Mouse (Mus musculus) left cerebral cortex, postnatal 36 days (tissue): ENCODE measurements around the gene Coro1c. TPM values are rescaled to one million over a fixed set of nuclear protein-coding genes. Genes with fewer than 3 reads are reported as not detected.

ENCODE experiments used
- DNase-seq, 2 experiments: peaks; one replicate each; pipeline ENCODE4 v3.0.0; 2021 to 2022; ENCODE audit warnings: low spot score in 2 of 2, mixed read lengths in 1 of 2
- intact Hi-C: fragments of 180-260 bp; cut with DNase I; formaldehyde crosslinking; loops from one replicate; pipeline ENCODE4 v1.15.1; 2025
- total RNA-seq, 2 experiments: library from RNA; stranded (reverse); gene quantifications; 2 replicates each; pipeline ENCODE4 v1.2.3; 2021

The Coro1c gene
- total RNA-seq, 2 experiments from 2014 or later: 73.7 to 87.8 TPM

DNA sequence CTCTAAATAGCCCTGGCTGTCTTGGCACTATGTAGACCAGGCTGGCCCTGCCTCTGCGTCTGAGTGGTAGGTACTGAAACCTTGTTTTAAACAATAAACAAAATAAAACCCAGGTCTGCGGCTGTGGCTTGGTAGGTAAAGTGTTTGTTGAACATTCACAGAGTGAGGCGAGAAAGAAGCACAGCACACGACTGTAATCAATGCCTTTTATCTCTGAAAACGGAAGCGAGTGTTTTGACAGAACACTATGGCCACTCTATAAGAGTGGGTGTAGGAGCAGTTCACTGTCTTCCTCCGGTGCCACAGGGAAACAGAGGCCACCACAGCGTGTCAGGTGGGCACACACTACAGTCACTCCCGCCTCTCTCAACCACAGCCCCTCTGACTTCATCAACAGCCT, 66.3 kb downstream of the Coro1c start:
- no peak for DNase-seq
- intact Hi-C loops: no loop called here

DNA sequence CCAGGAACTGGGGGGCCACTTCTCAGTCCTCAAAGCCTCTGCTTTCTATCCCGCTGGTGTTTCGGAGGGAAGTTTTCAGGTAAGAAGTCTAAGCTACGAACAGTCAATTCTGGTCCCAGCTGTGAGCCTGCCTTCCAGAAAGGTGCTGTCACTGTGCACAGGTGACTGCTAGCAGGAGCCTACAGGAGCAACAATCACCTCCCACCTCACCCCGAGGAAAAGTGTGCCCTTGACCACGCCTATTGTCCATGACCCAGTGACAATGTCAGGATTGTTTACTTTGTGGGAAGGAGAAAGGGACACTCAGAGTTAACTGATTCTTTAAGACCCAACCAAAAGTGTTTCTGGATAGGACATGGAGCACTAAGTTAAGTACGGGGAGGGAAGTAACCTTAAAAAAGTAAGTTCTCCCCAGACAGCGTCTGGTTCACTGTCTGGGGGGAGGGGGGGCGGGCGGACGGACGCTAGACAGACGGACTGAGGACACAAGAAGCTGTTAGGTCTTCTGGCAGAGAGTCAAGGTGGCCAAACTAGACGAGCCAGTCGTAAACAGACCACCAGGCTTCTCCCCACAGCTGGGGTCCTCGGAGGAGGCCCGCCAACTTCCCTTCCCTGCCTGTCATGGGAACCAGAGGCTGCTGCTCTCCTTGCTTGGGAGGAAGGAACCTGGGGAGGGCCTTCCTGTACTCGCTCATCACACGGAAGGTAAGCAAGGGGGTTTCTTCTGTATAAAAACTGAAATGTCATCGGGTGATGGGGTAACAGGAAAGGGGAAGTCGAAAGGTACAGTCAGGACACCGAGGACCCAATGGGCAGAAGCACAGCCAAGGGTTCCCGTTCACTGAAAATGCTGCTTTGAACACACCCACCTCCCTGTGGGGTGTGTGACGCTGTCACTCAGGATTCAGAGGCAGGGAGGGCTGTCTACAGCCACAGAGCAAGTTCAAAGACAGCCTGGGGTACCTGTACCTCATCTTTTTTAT, 67.0 kb downstream of the Coro1c start:
- intact Hi-C loops: no loop called here
- no peak for DNase-seq

DNA sequence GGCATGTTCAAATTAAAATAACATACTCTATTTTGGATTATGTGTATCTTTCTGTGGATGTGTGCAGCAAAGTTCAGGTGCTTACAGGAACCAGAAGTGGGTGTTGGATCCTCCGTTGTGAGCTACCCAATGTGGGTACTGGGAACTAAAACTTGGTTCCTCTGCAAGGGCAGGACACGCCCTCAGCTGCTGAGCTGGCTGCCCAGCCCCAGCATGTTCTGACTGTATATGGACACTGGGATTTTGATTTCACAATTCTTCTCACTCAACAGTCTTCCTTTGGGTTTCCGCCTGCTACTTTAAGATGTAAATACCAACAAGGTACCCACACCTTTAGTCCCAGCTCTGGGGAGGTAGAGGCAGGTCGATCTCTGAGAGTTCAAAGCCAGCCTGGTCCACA, 68.1 kb downstream of the Coro1c start:
- intact Hi-C loops: no loop called here
- no peak for DNase-seq

DNA sequence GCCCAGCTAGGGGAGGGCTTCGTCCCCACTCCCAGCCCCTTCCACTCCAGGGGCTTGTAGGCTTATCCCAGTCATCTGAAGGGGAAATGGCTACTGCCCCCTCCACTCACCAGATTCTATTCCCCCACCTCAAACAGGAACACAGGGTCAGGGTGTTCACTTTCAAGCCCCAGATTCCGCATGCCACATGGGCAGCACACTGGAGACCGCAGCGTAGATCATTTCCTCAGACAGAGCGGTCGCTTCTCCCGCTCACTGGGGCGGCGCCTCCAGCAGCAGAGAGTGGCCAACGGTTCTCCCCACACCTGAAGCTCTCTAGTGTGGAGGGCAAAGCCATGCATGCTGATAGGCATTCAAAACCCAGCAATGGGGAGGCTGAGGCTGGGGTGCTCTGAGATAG, 71.6 kb downstream of the Coro1c start:
- DNase-seq: no peak
- intact Hi-C loops: no loop called here

DNA sequence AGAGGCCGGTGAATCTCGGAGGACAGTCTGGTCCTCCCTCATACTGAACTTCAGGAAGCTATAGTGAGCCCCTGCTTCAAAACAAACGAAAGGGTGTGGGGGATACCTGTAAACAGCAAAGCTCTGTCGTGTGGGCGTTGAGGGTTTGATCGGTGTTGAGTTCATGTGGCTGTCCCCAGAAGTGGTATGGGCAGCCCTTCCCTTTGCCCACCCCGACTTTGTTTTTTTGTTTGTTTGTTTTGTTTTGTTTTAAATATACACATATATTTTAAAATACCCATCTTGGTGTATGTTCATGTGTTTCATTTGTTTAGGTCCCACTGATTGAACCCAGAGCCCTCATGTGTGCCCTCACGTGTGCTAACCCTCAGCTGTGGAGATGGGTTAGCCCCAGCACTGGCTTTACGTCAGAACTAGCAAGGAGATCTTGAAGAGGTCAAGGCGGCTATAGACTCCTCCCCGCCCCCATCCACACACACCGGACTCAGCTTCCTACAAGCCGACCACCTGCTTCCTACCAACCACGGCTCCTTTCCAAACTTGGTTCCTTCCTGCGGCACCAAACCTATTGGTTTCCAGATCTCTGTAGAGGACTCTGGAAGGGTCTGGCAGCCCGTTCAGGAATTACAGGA, 75.1 kb downstream of the Coro1c start:
- DNase-seq: no peak
- intact Hi-C loops: no loop called here

DNA sequence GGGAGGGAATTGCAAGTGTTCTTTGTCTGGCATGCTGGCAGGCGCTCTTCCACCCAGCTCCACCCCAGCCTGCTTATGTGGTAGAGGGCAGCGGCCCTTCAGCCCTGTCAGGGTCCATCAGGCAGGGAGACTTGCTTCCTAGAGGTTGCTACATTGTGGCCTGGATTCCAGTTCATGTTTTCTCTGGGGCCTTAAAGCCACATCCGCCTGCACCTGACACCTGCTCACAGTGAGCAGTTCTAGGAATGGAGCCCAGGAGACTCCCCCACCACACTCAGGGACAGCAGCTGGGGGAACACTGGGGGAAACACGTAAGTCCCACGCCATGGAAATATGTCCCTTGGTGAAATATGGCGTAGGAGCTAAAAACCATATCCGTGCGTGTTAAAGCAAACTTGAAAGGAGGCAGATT, 76.1 kb downstream of the Coro1c start, which contains the start of gene Selplg:
Gene Selplg (minus strand): TSS at position 155 of the 412 bp plus-strand sequence.
- DNase-seq: no peak
- intact Hi-C loops: no loop called here

DNA sequence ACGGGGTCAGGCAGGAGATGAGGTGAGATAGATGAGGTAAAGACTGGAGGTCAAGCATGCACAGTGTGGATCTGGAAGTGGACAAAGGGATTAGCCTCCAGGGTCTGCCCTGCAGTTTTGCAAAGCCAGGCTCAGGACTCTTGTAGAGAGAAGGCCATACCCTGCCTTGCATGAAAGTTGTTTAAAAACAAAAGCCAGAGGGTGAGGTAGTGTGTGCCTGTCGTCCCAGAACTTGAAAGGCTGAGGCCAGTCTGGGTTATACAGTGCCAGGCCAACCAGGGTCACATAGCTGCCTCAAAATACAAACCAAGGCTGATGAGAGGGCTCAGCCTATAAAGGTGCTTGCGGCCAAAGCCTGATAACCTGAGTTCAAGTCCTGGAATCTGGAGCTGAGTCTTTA, 76.8 kb downstream of the Coro1c start:
- no peak for DNase-seq
- intact Hi-C loops: no loop called here

DNA sequence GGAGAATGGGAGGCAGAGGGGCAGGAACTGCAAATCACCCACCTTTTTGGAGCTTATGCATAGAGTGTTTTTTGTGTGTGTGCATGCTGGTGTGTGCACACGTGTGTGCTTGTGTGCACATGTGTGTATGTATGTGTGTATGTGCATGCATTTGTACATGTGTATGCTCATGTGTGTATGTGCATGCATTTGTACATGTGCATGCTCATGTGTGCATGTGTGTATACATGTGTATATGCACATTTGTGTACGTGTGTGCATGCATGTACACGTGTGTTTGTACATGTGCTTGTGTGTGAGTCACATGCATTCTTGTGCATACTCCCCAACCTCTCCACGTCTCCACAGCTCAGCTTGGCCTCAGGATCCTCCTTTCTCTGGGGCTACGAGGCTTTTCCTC, 77.8 kb downstream of the Coro1c start:
- intact Hi-C loops: no loop called here
- DNase-seq: no peak

DNA sequence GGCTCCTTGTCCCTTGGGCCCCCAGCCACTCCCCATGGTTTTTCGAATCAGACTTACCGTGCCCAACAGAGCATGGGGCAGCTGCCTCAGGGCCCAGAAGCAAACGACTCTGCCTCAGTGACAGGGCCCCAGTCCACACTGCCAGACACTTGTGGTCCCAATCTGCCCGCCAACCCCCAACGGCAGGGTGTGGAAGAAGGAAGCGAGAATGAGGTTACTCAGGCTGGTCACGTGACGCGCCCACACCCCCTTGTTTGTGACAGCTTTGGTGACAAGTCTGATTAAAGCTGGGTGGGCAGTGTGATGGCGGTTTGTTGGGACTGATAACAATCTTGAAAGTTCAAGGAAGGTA, 78.3 kb downstream of the Coro1c start:
- DNase-seq: no peak
- intact Hi-C loops: no loop called here

DNA sequence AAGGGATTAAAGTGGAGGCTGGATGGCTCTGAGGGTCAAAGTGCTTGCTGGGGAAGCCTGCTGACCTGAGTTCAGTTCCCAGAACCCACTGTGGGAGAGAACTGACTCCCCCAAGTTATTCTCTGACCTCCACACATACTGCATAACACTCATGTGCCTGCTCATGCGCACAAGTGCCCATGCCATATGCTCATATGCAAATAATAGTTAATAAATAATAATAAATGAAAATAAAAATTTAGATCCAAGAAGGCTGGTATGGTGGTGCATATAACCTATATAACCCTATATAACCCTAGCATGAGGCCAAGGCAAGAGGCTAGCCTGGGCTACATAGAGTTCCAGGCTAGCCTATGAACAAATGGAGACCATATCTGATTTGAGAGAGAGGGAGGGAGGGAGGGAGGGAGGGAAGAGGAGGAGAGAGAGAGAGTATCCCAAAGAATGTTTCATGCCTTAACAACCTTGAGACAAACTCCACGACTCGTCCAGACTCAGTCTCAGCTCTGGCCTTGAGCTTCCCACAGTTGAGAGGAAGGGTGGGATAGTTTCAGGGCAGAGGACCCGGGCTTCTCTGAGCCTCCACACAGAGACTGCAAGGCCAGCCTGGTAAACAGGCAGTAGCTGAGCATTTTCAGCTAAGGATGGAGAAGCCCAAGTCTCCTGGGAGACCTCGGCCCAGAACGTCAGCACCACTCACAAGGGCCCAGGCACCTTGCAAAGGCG, 78.8 kb downstream of the Coro1c start:
- intact Hi-C loops: no loop called here
- DNase-seq: no peak

DNA sequence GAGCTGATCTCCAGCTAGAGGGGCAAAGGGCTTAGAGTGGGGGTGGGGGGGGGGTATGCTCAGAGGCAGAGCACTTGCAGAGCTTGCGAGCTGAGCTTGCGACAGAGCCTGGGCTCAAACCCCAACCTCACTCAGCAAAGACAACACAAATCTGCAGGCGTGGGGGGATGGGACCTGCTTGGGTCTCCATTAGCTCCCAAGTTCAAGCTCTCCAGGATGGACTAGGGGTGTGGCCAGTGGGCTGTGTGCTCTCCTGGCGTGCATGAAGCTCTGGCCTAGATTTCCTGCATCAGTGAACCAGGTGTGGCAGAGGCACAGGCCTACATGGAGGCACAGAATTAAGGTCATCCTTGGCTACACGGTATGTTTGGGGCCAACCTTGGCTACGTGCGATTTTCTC, 80.1 kb downstream of the Coro1c start:
- intact Hi-C loops: no loop called here

DNA sequence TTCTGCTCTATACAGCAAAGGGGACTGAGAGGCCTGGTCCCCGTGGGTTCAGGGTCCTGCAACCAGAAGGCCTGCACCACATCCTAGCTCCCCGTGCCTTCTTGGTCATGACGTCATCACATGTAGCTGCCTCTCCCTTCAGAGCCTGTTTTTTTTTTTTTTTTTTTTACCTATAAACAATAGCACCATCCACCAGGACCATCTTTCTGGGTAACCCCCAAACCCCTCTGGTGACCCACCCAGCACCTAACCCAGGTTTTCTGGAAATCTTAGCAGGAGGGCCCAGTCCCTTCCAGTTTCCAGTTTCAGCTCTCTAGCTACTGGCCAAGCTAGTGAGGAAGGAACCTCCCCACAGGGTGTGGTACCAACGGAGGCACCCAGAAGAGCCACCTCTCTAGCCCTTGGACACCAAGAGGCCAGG, 80.6 kb downstream of the Coro1c start:
- DNase-seq: no peak
- intact Hi-C loops: no loop called here

More for the DNA sequence above, 80.1 kb downstream of the Coro1c start:
- no peak for DNase-seq

DNA sequence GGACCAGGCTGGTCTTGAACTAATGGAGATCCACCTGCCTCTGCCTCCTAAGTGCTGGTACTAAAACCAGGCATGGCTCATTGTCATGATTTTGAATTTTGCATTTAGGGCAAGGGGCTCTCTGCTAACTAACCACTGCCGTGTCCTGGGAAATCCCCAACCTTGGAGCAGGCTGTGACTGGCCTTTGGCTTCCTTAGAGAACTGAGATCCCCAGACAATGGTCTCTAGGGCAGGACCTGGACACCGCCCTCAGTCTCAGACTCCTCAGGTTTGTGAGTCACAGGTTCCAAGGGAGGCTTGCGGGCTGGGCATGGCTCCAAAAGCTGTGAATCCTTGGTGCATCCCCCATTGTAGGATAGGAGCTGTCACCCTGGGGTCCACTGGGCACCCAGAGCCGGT, 81.9 kb downstream of the Coro1c start:
- intact Hi-C loops: no loop called here
- DNase-seq: no peak

DNA sequence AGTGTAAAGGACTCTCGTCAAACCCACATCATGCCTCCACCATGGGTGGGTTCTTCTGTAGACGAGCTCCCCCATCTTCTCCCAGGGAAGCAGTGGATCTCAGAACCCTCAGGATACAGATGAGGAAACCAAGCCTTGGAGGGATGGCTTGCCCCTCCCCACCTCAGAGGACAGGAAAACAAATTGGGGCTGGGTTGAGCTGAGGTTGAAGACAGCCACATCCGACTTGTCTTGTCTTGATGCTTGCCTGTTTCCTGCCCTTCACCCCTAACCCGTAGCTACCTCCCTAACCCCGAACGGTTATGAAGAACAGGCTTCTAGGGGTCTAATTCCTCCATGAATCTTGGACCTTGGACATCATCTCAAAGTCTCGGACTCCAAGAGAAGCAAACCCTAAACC, 83.0 kb downstream of the Coro1c start:
- intact Hi-C loops: no loop called here
- no peak for DNase-seq

DNA sequence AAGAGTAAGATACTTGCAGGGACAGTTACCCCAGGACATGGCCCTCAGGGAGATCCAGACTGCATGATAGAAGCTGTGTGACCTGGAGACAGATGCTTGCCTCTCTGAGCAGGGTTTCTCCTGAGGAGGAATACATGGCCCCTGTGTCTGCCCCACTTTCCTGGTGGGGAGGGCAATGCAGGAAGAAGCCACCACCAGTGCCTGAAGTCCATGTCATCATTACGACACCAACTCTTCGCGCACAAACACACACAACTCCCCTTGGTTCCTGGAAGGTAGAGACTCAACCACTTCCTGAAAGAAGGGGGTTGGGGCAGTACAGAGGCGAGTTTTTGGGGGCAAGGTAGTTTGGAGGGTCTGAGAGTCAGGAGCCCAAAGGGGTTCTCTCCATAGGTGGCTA, 84.3 kb downstream of the Coro1c start:
- DNase-seq: no peak
- intact Hi-C loops: no loop called here

DNA sequence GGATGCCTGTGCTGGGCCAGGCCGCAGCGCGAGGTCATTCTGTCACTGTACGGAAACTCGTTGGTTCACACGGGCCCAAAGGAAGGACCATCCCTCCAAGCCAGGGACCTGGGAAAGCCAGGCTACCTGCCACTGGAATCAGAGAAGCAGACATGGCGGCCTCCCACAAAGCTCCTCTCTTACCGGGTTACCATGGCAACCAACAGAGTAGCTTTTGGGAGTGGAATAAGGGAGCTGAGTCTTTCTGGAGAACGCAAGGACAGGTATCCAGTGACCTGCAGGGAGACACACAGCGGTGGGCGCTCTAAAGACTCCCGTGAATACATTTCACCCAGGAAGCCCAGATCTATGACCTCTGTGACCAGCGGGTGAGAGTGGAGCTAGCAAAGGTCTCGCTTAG, 90.0 kb downstream of the Coro1c start:
- DNase-seq: no peak
- intact Hi-C loops: loop anchor here (10.0 kb wide), 1 partner anchor 454 kb away; no protein-coding TSS in a partner anchor

DNA sequence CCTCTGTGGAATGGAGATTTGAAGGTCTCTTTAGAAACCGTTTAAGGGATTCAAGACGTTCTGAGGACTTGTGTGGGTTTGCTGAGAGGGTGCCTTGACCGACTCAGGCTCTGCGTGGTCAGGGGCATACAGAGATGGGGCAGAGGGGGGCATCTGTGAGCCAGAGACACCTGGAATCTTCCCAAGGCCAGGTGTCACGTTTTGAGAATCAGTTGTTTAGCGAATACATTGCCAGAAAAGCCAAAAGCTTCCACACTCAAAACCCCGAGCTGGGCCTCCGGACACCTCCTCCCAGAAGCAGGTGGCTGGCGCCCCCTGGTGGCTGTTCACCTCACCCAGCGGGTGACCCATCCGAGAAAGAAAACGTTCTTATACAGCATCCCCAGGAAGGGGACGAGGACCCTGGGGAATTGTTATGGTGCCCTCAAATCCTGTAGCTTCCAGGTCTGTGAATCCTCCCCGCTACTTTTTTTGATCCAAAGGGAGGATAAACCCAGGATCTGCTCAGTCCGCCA, 92.9 kb downstream of the Coro1c start:
- peak; percentile 43 to 46 for DNase-seq
- intact Hi-C loops: loop anchor here (1.0 to 10.0 kb wide), 2 partner anchors 42 to 451 kb away; no protein-coding TSS in a partner anchor

DNA sequence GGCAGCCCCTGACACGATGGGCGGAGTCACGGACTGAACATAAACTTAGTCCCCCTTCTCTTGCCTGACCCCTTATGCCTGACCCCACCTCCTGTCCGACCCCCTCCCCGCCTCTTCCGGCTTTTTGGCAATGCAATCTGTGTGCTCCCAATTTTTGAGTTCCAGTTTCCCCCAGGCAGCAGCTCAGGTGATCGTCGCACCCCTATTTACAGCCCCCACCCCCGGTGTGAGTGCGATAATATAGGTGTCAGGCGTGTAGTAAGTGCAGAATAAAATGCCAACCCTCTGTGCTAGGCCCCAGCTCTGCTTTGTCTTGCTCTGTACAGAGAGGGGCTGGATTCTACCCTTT, 93.5 kb downstream of the Coro1c start:
- no peak for DNase-seq
- intact Hi-C loops: loop anchor here (10.0 kb wide), 1 partner anchor 450 kb away; no protein-coding TSS in a partner anchor

DNA sequence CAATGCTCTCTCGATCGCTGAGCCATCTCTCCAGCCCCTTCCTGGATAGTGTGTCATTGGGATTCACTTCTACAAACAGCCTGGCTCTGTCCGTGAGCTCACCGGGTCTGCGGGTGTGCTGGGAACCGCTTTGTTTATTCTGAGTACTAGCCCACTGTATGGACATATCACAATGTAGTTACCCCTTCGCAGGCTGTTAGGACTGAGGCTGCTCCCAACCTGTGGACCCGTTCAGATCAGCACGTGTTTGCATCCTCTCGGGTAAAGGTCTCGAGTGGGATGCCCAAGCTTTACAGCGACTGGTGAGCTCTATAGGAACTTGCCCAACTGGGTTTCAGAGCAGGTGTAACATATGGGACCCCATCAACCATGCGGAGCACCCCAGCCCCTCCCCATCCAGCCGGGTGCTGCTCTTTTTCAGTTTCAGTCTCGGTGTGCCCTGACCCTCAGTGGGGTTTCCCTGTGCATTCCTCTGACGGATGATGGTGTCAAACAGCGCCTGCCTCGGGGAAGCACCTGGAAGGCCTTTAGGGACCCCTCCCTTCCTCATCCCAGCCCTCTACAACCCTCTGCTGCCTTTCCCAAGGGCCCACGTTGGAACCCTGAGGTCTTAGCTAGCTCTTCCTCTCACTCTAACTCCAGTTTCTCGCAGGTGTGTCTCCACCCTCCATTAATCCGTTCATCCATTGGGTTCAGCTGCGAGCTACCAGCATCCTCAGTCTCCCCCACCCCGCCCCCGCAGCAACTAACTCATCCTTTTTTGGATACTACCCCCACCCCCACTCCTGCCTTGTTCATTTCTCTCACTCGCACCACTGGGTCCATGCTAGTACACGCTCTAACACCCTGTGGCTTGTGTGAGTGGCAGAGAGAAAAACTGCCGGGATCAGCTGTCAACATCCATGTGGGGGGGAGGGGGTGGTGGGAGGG, 94.2 kb downstream of the Coro1c start:
- DNase-seq: no peak
- intact Hi-C loops: loop anchor here (10.0 kb wide), 1 partner anchor 450 kb away; no protein-coding TSS in a partner anchor
